Mouse (Mus musculus): ENCODE results near the gene Gm1043. TPM values are rescaled to one million over a fixed set of nuclear protein-coding genes. Genes with fewer than 3 reads are reported as not detected.

Gm1043 gene
- total RNA-seq, 2 experiments from 2014 or later, result not detected

- DNase-seq, result no peak
Observed at GRCm38 (mm10) chr5:37109280-37109849, 24.2 kb downstream of the Gm1043 start.

GRCm38 (mm10) chr5:37112389-37112788, 27.2 kb downstream of the Gm1043 start:
- DNase-seq, result no peak

GRCm38 (mm10) chr5:37117126-37117525, 32.0 kb downstream of the Gm1043 start:
- DNase-seq, result no peak

- no peak for DNase-seq
Observed at GRCm38 (mm10) chr5:37118242-37118641, 33.1 kb downstream of the Gm1043 start.

GRCm38 (mm10) chr5:37121186-37121680, 36.1 kb downstream of the Gm1043 start:
- DNase-seq, result no peak

GRCm38 (mm10) chr5:37131841-37132240, 46.7 kb downstream of the Gm1043 start:
- DNase-seq, result no peak

GRCm38 (mm10) chr5:37141745-37142144, 56.6 kb downstream of the Gm1043 start:
- DNase-seq, result no peak

- no peak for DNase-seq
Observed at GRCm38 (mm10) chr5:37147536-37147935, 62.4 kb downstream of the Gm1043 start.

- no peak for DNase-seq
Observed at GRCm38 (mm10) chr5:37150650-37151049, 65.5 kb downstream of the Gm1043 start.

GRCm38 (mm10) chr5:37154472-37154871, 69.3 kb downstream of the Gm1043 start:
- no peak for DNase-seq

GRCm38 (mm10) chr5:37158408-37158807, 73.2 kb downstream of the Gm1043 start:
- DNase-seq, result no peak

- no peak for DNase-seq
Observed at GRCm38 (mm10) chr5:37162871-37163781, 78.0 kb downstream of the Gm1043 start.

- DNase-seq, result no peak
Observed at GRCm38 (mm10) chr5:37176466-37176865, 91.3 kb downstream of the Gm1043 start.

GRCm38 (mm10) chr5:37177061-37177460, 91.9 kb downstream of the Gm1043 start:
- no peak for DNase-seq

- no peak for DNase-seq
Observed at GRCm38 (mm10) chr5:37178811-37179210, 93.6 kb downstream of the Gm1043 start.

- DNase-seq, result no peak
Observed at GRCm38 (mm10) chr5:37179872-37180271, 94.7 kb downstream of the Gm1043 start.

GRCm38 (mm10) chr5:37180624-37181023, 95.5 kb downstream of the Gm1043 start:
- no peak for DNase-seq

- DNase-seq, result no peak
Observed at GRCm38 (mm10) chr5:37184605-37185004, 99.4 kb downstream of the Gm1043 start.

- DNase-seq, result no peak
Observed at GRCm38 (mm10) chr5:37190378-37190777, 105.2 kb downstream of the Gm1043 start.

- DNase-seq, result no peak
Observed at GRCm38 (mm10) chr5:37196196-37196595, 111.0 kb downstream of the Gm1043 start.

- no peak for DNase-seq
Observed at GRCm38 (mm10) chr5:37196666-37197250, 111.6 kb downstream of the Gm1043 start.

- DNase-seq, result no peak
Observed at GRCm38 (mm10) chr5:37197423-37197822, 112.3 kb downstream of the Gm1043 start.

All from gastrocnemius, postnatal 25 days (tissue).